Mouse (Mus musculus): Measurements from ENCODE around the gene Sema4b.

Gene Sema4b

DNA sequence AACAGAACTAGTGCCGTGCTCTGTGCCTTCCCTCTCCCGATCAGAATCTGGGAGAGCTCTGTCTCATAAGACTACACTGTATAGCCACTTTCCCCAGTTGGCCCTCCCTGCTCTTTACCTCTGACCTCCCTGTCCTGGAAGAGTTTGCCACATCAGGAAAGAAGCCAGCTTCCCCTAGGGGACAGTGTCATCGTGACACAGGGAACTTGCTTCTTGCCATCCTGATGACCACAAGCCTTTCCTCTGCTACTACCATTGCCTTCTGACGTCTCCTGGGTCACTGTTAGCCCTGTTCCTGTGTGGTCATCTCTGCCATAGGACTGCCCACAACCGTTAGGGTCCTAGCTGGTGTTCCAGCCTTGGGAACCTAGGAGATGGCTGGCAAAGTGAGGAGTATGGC is 16.3 kb downstream of the Sema4b start:
- H3K4me3 ChIP-seq (replicated peaks; ENCODE audit: low read length) = peak overlapping the region; percentile 94
- TF ChIP-seq NANOG (IDR thresholded peaks at IDR 0.05; ENCODE audit: borderline replicate concordance, low read length) (no peak), CTCF (conservative IDR thresholded peaks at IDR 0.05; ENCODE audit: low read length) (no peak), POU5F1 (IDR thresholded peaks at IDR 0.05; ENCODE audit: borderline replicate concordance, low read length) (no peak)
- peaks cover 90% of the 10 kb centered on the region for H3K4me1 ChIP-seq (replicated peaks; ENCODE audit: low read depth, low read length)
- H3K36me3 ChIP-seq (ENCODE audit: insufficient read depth, low read length) = peaks cover 83% of the 10 kb centered on the region
- H3K27me3 ChIP-seq (ENCODE audit: insufficient read depth, low read length) = no peaks in the 10 kb centered on the region
- H3K9me3 ChIP-seq (ENCODE audit: low read length) = no peaks in the 10 kb centered on the region

GRCm38 (mm10) chr7:80203638-80204096 is 17.0 kb downstream of the Sema4b start:
- H3K27me3 ChIP-seq (ENCODE audit: insufficient read depth, low read length) = no peaks in the 10 kb centered on the region
- TF ChIP-seq NANOG (IDR thresholded peaks at IDR 0.05; ENCODE audit: borderline replicate concordance, low read length) = no peak
- TF ChIP-seq POU5F1 (IDR thresholded peaks at IDR 0.05; ENCODE audit: borderline replicate concordance, low read length) = no peak
- TF ChIP-seq CTCF (conservative IDR thresholded peaks at IDR 0.05; ENCODE audit: low read length) = no peak
- H3K36me3 ChIP-seq (ENCODE audit: insufficient read depth, low read length) = peaks cover 90% of the 10 kb centered on the region
- peak overlapping the region; percentile 94; the same call in 1 of the 2 replicates for H3K4me3 ChIP-seq (replicated peaks; ENCODE audit: low read length)
- H3K9me3 ChIP-seq (ENCODE audit: low read length) = no peaks in the 10 kb centered on the region
- peaks cover 98% of the 10 kb centered on the region for H3K4me1 ChIP-seq (replicated peaks; ENCODE audit: low read depth, low read length)

GRCm38 (mm10) chr7:80204362-80204761 is 17.7 kb downstream of the Sema4b start:
- Histone ChIP-seq H3K4me1 (replicated peaks; ENCODE audit: low read depth, low read length) (peaks cover 100% of the 10 kb centered on the region), H3K4me3 (replicated peaks; ENCODE audit: low read length) (no peak overlapping the region; the same call in 1 of the 2 replicates), H3K36me3 (ENCODE audit: insufficient read depth, low read length) (peaks cover 94% of the 10 kb centered on the region), H3K27me3 (ENCODE audit: insufficient read depth, low read length) (no peaks in the 10 kb centered on the region), H3K9me3 (ENCODE audit: low read length) (no peaks in the 10 kb centered on the region)
- TF ChIP-seq NANOG (IDR thresholded peaks at IDR 0.05; ENCODE audit: borderline replicate concordance, low read length) = no peak
- no peak for TF ChIP-seq POU5F1 (IDR thresholded peaks at IDR 0.05; ENCODE audit: borderline replicate concordance, low read length)
- TF ChIP-seq CTCF (conservative IDR thresholded peaks at IDR 0.05; ENCODE audit: low read length) = no peak

GRCm38 (mm10) chr7:80204961-80205360 is 18.3 kb downstream of the Sema4b start:
- H3K36me3 ChIP-seq (ENCODE audit: insufficient read depth, low read length) = peaks cover 99% of the 10 kb centered on the region
- no peaks in the 10 kb centered on the region for H3K27me3 ChIP-seq (ENCODE audit: insufficient read depth, low read length)
- TF ChIP-seq NANOG (IDR thresholded peaks at IDR 0.05; ENCODE audit: borderline replicate concordance, low read length) (no peak), POU5F1 (IDR thresholded peaks at IDR 0.05; ENCODE audit: borderline replicate concordance, low read length) (no peak)
- peaks cover 100% of the 10 kb centered on the region for H3K4me1 ChIP-seq (replicated peaks; ENCODE audit: low read depth, low read length)
- no peaks in the 10 kb centered on the region for H3K9me3 ChIP-seq (ENCODE audit: low read length)
- H3K4me3 ChIP-seq (replicated peaks; ENCODE audit: low read length) = 0 out of 2 replicates have a peak overlapping the region, but pooled peaks have one; percentile 59

DNA sequence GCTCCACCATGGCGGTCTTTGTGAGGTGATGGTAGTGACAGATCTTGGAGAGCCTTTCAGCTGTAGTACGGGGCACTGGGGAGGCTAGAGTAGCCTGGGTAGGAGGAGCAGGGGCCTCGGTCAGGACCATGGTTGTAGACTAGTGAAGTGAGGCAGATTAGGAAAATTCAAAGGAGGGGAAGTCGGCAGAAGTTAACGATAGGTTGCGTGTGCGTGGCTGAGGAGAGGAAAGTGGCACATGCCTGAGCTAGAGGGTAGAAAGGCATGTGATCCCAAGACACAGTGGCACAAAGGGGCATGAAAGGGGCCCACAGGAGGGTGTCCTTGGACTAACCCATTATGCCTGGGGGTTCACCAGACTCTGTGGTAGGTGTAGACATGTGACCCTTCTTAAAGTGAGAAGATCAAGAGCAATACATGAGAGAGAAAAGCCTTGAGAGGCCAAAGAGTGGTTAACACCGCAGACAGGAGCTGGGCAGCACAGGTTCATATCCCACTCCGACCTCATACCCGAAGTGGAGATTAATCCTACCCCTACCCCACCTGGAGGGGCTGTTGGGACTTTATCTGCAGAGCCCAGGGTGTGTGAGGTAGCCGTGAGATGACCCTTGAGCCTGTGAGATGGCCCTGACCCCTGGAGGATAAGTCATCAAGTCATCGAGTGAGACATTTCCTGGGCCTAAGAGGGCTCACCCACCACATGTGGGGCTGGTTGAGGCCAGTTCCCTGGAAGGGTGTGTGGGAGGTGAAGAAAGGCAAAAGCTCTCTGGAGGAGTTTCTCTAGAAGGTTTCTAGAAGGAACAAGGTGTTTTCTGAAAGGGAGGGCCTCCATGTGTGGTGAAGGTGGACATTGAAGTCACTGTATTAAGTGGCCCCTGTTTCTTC is 19.3 kb downstream of the Sema4b start:
- TF ChIP-seq POU5F1 (IDR thresholded peaks at IDR 0.05; ENCODE audit: borderline replicate concordance, low read length) (no peak), NANOG (IDR thresholded peaks at IDR 0.05; ENCODE audit: borderline replicate concordance, low read length) (no peak), CTCF (conservative IDR thresholded peaks at IDR 0.05; ENCODE audit: low read length) (no peak)
- H3K4me1 ChIP-seq (replicated peaks; ENCODE audit: low read depth, low read length) = peaks cover 100% of the 10 kb centered on the region
- no peaks in the 10 kb centered on the region for H3K27me3 ChIP-seq (ENCODE audit: insufficient read depth, low read length)
- no peaks in the 10 kb centered on the region for H3K9me3 ChIP-seq (ENCODE audit: low read length)
- H3K4me3 ChIP-seq (replicated peaks; ENCODE audit: low read length) = peak overlapping the region; percentile 59
- H3K36me3 ChIP-seq (ENCODE audit: insufficient read depth, low read length) = peaks cover 99% of the 10 kb centered on the region

- Histone ChIP-seq H3K4me3 (replicated peaks; ENCODE audit: low read length) (peak overlapping the region; percentile 59), H3K27me3 (ENCODE audit: insufficient read depth, low read length) (no peaks in the 10 kb centered on the region), H3K9me3 (ENCODE audit: low read length) (no peaks in the 10 kb centered on the region), H3K4me1 (replicated peaks; ENCODE audit: low read depth, low read length) (peaks cover 98% of the 10 kb centered on the region), H3K36me3 (ENCODE audit: insufficient read depth, low read length) (peaks cover 97% of the 10 kb centered on the region)
- no peak for TF ChIP-seq NANOG (IDR thresholded peaks at IDR 0.05; ENCODE audit: borderline replicate concordance, low read length)
- no peak for TF ChIP-seq POU5F1 (IDR thresholded peaks at IDR 0.05; ENCODE audit: borderline replicate concordance, low read length)
Observed at GRCm38 (mm10) chr7:80207314-80207731, 20.7 kb downstream of the Sema4b start.

GRCm38 (mm10) chr7:80208026-80208642 is 21.5 kb downstream of the Sema4b start:
- H3K4me3 ChIP-seq (replicated peaks; ENCODE audit: low read length) = peak overlapping the region; percentile 59
- peaks cover 96% of the 10 kb centered on the region for H3K4me1 ChIP-seq (replicated peaks; ENCODE audit: low read depth, low read length)
- H3K9me3 ChIP-seq (ENCODE audit: low read length) = no peaks in the 10 kb centered on the region
- no peak for TF ChIP-seq NANOG (IDR thresholded peaks at IDR 0.05; ENCODE audit: borderline replicate concordance, low read length)
- no peak for TF ChIP-seq POU5F1 (IDR thresholded peaks at IDR 0.05; ENCODE audit: borderline replicate concordance, low read length)
- TF ChIP-seq CTCF (conservative IDR thresholded peaks at IDR 0.05; ENCODE audit: low read length) = no peak
- peaks cover 97% of the 10 kb centered on the region for H3K36me3 ChIP-seq (ENCODE audit: insufficient read depth, low read length)
- H3K27me3 ChIP-seq (ENCODE audit: insufficient read depth, low read length) = no peaks in the 10 kb centered on the region

- H3K4me3 ChIP-seq (replicated peaks; ENCODE audit: low read length) = peak overlapping the region; percentile 59
- H3K9me3 ChIP-seq (ENCODE audit: low read length) = no peaks in the 10 kb centered on the region
- H3K27me3 ChIP-seq (ENCODE audit: insufficient read depth, low read length) = no peaks in the 10 kb centered on the region
- TF ChIP-seq NANOG (IDR thresholded peaks at IDR 0.05; ENCODE audit: borderline replicate concordance, low read length) = no peak
- TF ChIP-seq CTCF (conservative IDR thresholded peaks at IDR 0.05; ENCODE audit: low read length) = no peak
- no peak for TF ChIP-seq POU5F1 (IDR thresholded peaks at IDR 0.05; ENCODE audit: borderline replicate concordance, low read length)
- H3K4me1 ChIP-seq (replicated peaks; ENCODE audit: low read depth, low read length) = peaks cover 96% of the 10 kb centered on the region
- H3K36me3 ChIP-seq (ENCODE audit: insufficient read depth, low read length) = peaks cover 97% of the 10 kb centered on the region
Observed at GRCm38 (mm10) chr7:80208738-80209430, 22.2 kb downstream of the Sema4b start.
